In the genomic region with DNA sequence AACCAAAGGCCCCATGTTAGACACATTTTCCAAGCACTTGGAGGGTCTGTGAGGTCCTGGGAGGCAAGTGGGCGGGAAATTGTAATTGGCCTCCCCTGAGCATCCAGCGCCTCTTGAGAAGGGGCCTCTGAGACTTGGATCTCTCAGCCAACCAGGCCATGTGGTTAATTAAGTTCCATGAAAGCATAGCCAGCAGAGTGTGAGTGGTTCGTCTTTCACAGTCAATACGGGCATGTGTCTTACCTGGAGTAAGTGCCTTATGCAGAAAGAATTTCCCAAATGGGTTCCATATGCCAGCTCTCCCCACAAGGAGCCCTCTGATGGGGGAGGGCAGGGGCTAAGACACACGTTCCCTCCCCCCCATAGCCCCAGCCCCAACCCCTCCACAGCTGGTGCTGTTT, we compare ENCODE assay signal across 16 mouse cellular contexts. TPM values are rescaled to one million over a fixed set of nuclear protein-coding genes. Genes with fewer than 3 reads are reported as not detected.
DNase-seq lines count a peak whose midpoint lies in the region; ATAC-seq lines count a peak whose summit lies in the region.
"Had no signal": no experiment of that assay in that cellular context is flagged by ENCODE, and none has a peak within 500 bp of the region (broad histone marks: within the 10 kb centered on the region; RNA-seq: fewer than 3 reads in every experiment).

No protein-coding gene starts in this region.

- no peak overlapping the region for H3K27ac ChIP-seq in intestine, embryonic 14.5 days (ENCODE audit: low read depth)
- H3K27ac ChIP-seq in intestine, embryonic 15.5 days = no peak overlapping the region
- peak overlapping the region; percentile 81 for H3K27ac ChIP-seq in embryonic facial prominence, embryonic 13.5 days
- H3K27ac ChIP-seq in limb, embryonic 15.5 days = peak overlapping the region; percentile 67
- no peak overlapping the region for H3K27ac ChIP-seq in liver, embryonic 12.5 days
- H3K27ac ChIP-seq: hindbrain, embryonic 15.5 days had no signal

- 0 out of 2 replicates have a peak, but pooled peaks have one; percentile 50 for ATAC-seq in intestine, embryonic 14.5 days (replicated peaks; ENCODE audit: low FRiP score, low TSS enrichment, low read depth)
- no peak for ATAC-seq in intestine, embryonic 15.5 days
- ATAC-seq in embryonic facial prominence, embryonic 13.5 days (ENCODE audit: insufficient number of reproducible peaks, insufficient read depth, low FRiP score, low TSS enrichment, low read depth) = peak; percentile 78
- ATAC-seq in limb, embryonic 15.5 days (ENCODE audit: insufficient number of reproducible peaks, low FRiP score, low TSS enrichment, low read depth) = peak; percentile 85
- no peak for ATAC-seq in liver, embryonic 12.5 days

- no peaks in the 10 kb centered on the region for H3K36me3 ChIP-seq in intestine, embryonic 14.5 days (ENCODE audit: control insufficient read depth, insufficient read depth, low read length)
- no peaks in the 10 kb centered on the region for H3K36me3 ChIP-seq in intestine, embryonic 15.5 days
- H3K36me3 ChIP-seq in embryonic facial prominence, embryonic 13.5 days = no peaks in the 10 kb centered on the region
- no peaks in the 10 kb centered on the region for H3K36me3 ChIP-seq in limb, embryonic 15.5 days
- H3K36me3 ChIP-seq in liver, embryonic 12.5 days = no peaks in the 10 kb centered on the region
- H3K36me3 ChIP-seq: hindbrain, embryonic 15.5 days had no signal

- no peak for DNase-seq in intestine, embryonic 14.5 days (ENCODE audit: low spot score)
- peak; percentile 55 for DNase-seq in embryo, embryonic 10 days (ENCODE audit: low spot score)
- no peak for DNase-seq in right cerebral cortex, postnatal 25 days
- DNase-seq: adrenal gland, postnatal 10 days; cerebellum, adult 9-11 months; lung, adult 2 months; right cerebral cortex, postnatal 4 days; thymus, postnatal 4 days had no signal

- no peak overlapping the region for H3K4me2 ChIP-seq in intestine, embryonic 14.5 days (ENCODE audit: low read length)
- no peak overlapping the region for H3K4me2 ChIP-seq in intestine, embryonic 15.5 days (replicated peaks)
- H3K4me2 ChIP-seq in embryonic facial prominence, embryonic 13.5 days = no peak overlapping the region
- H3K4me2 ChIP-seq in limb, embryonic 15.5 days = no peak overlapping the region
- H3K4me2 ChIP-seq in liver, embryonic 12.5 days = no peak overlapping the region
- H3K4me2 ChIP-seq: hindbrain, embryonic 15.5 days; midbrain, embryonic 11.5 days had no signal

- WGBS in intestine, embryonic 14.5 days = 38% methylated on average over 5 of the region's 5 CpGs
- 46% methylated on average over 5 of the region's 5 CpGs for WGBS in intestine, embryonic 15.5 days
- WGBS in embryonic facial prominence, embryonic 13.5 days = 10% methylated on average over 5 of the region's 5 CpGs
- 20% methylated on average over 5 of the region's 5 CpGs for WGBS in limb, embryonic 15.5 days
- WGBS in liver, embryonic 12.5 days (ENCODE audit: insufficient replicate concordance) = 39% methylated on average over 5 of the region's 5 CpGs

- H3K4me1 ChIP-seq in intestine, embryonic 14.5 days (replicated peaks; ENCODE audit: control insufficient read depth, insufficient read depth, low read length) = peaks cover 8% of the 10 kb centered on the region; the same call in 1 of the 2 replicates
- H3K4me1 ChIP-seq in intestine, embryonic 15.5 days (replicated peaks) = peaks cover 9% of the 10 kb centered on the region
- H3K4me1 ChIP-seq in embryonic facial prominence, embryonic 13.5 days = peaks cover 44% of the 10 kb centered on the region
- peaks cover 45% of the 10 kb centered on the region for H3K4me1 ChIP-seq in limb, embryonic 15.5 days
- no peaks in the 10 kb centered on the region for H3K4me1 ChIP-seq in liver, embryonic 12.5 days

- no peak overlapping the region for H3K4me3 ChIP-seq in intestine, embryonic 14.5 days (ENCODE audit: low read depth, low read length)
- H3K4me3 ChIP-seq in intestine, embryonic 15.5 days (replicated peaks) = no peak overlapping the region
- no peak overlapping the region for H3K4me3 ChIP-seq in embryonic facial prominence, embryonic 13.5 days
- no peak overlapping the region for H3K4me3 ChIP-seq in limb, embryonic 15.5 days
- no peak overlapping the region for H3K4me3 ChIP-seq in liver, embryonic 12.5 days
- H3K4me3 ChIP-seq: hindbrain, embryonic 15.5 days had no signal

- no peak overlapping the region for H3K9ac ChIP-seq in intestine, embryonic 14.5 days (ENCODE audit: low read length)
- H3K9ac ChIP-seq in intestine, embryonic 15.5 days = no peak overlapping the region
- no peak overlapping the region for H3K9ac ChIP-seq in embryonic facial prominence, embryonic 13.5 days
- no peak overlapping the region for H3K9ac ChIP-seq in limb, embryonic 15.5 days
- no peak overlapping the region for H3K9ac ChIP-seq in liver, embryonic 12.5 days
- H3K9ac ChIP-seq: hindbrain, embryonic 15.5 days had no signal

- no peaks in the 10 kb centered on the region for H3K9me3 ChIP-seq in intestine, embryonic 14.5 days (ENCODE audit: control insufficient read depth, low read length)
- no peaks in the 10 kb centered on the region for H3K9me3 ChIP-seq in intestine, embryonic 15.5 days
- no peaks in the 10 kb centered on the region for H3K9me3 ChIP-seq in embryonic facial prominence, embryonic 13.5 days
- H3K9me3 ChIP-seq in limb, embryonic 15.5 days = no peaks in the 10 kb centered on the region
- H3K9me3 ChIP-seq in liver, embryonic 12.5 days (replicated peaks) = no peaks in the 10 kb centered on the region
- H3K9me3 ChIP-seq: hindbrain, embryonic 15.5 days had no signal

- H3K27me3 ChIP-seq in intestine, embryonic 14.5 days (replicated peaks; ENCODE audit: control insufficient read depth, insufficient read depth, low read length) = no peaks in the 10 kb centered on the region
- H3K27me3 ChIP-seq in intestine, embryonic 15.5 days (replicated peaks) = no peaks in the 10 kb centered on the region
- no peaks in the 10 kb centered on the region for H3K27me3 ChIP-seq in embryonic facial prominence, embryonic 13.5 days
- H3K27me3 ChIP-seq in limb, embryonic 15.5 days = no peaks in the 10 kb centered on the region
- H3K27me3 ChIP-seq in liver, embryonic 12.5 days (replicated peaks) = no peaks in the 10 kb centered on the region; the same call in 1 of the 2 replicates
- H3K27me3 ChIP-seq: hindbrain, embryonic 15.5 days had no signal

RNA-seq across cellular contexts. Expression of a gene that starts 28.2 kb away (rescaled TPM):
- polyA plus RNA-seq in intestine, embryonic 14.5 days (2014; fragmentation: Nextera tagmentation; extraction: Ambion mirVana) = 0.69 and 2.1 TPM in 2 replicates
- 0.59 and 1.2 TPM in 2 replicates for polyA plus RNA-seq in intestine, embryonic 15.5 days (2015; fragmentation: Nextera tagmentation; extraction: Ambion mirVana)
- 0.44 and 0.84 TPM in 2 replicates for polyA plus RNA-seq in embryonic facial prominence, embryonic 13.5 days (2015; fragmentation: Nextera tagmentation; extraction: Ambion mirVana)
- polyA plus RNA-seq in limb, embryonic 15.5 days (2015; fragmentation: Nextera tagmentation; extraction: Ambion mirVana) = 0.48 and 0.82 TPM in 2 replicates
- 0.30 and 0.38 TPM in 2 replicates for polyA plus RNA-seq in liver, embryonic 12.5 days (2016; fragmentation: Nextera tagmentation; extraction: Ambion mirVana)
- polyA plus RNA-seq: C2C12; heart, embryonic 16.5 days; hindbrain, embryonic 15.5 days had no signal

Comparison
In these comparisons a context has a peak if more than half of its experiments do, and no peak if none do; other contexts are left out.
1. ATAC-seq: peak in intestine, embryonic 14.5 days (single experiment), embryonic facial prominence, embryonic 13.5 days (single experiment) and limb, embryonic 15.5 days (single experiment); none in intestine, embryonic 15.5 days (single experiment) and liver, embryonic 12.5 days (single experiment).
2. H3K27ac ChIP-seq: peak in embryonic facial prominence, embryonic 13.5 days (single experiment) and limb, embryonic 15.5 days (single experiment); none in intestine, embryonic 14.5 days (single experiment), intestine, embryonic 15.5 days (single experiment) and liver, embryonic 12.5 days (single experiment).